Comparison of ENCODE assay signal across 12 mouse cellular contexts in genomic region chr7:16551581-16551980, GRCm38 (mm10).
"Had no signal": no experiment of that assay in that cellular context is flagged by ENCODE, and none has a peak within 500 bp of the region (broad histone marks: within the 10 kb centered on the region; RNA-seq: fewer than 3 reads in every experiment).

No protein-coding gene starts in this region.

- DNase-seq: retina, postnatal 1 day; right cerebral cortex, adult 18-20 months; right cerebral cortex, postnatal 14 days; right cerebral cortex, postnatal 25 days; right cerebral cortex, postnatal 4 days; spleen, adult 18-20 months; thymus, adult 18-20 months; thymus, adult 2 months; thymus, postnatal 14 days; thymus, postnatal 25 days; thymus, postnatal 36 days; thymus, postnatal 4 days had no signal
